Mouse (Mus musculus): Measurements from ENCODE around the gene Sned1.
A peak's percentile ranks its signal among the peaks of the same experiment; 100 is the strongest.
"Not testable (repeated sequence)": the region's sequence is repeated elsewhere in the genome, so short reads cannot be mapped to it uniquely, and the experiment has no call there.

Gene Sned1

DNA sequence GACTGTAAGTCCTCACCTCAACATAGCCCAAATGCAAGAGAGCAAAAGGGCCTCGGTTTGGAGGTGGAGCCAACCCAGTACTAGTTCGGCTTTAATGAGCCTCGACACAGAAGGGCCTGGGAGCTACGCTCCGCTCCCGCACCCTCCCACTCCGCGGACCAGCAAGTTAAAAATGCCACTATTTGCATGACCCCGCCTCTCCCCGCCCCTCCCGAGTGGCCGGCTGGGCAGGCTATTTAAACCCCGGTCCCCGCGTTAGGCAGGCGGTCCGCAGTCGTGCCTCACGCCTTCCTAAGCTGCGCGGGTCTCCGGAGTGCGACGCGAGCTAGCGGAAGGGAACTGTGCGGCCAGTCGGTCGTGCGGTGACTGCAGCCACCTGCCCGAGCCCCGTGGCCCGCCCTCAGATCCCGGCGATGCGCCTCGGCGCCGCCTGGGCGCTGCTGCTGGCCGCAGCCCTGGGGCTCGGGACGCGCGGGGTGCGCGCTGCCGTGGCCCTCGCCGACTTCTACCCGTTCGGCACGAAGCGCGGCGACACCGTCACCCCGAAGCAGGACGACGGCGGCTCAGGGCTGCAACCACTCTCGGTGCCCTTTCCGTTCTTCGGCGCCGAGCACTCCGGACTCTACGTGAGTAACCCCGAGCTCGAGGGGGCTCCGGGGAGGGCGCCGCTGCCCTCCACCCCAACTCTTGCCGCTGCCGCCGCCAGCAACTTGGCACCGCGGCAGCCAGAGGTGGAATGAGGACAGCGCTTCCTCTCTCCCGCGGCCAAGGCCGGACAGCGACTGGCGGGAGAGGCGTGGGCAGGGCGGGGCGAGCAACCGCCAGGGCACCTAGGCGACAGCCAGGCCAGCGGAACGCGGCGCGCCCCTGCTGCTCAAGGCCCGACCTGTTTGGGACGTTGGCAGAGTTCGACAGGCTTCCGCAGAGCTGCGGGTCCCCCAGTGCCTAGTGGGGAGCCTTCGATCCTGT, at the start of gene Sned1:
TSS of gene Sned1 (plus strand) at position 266 of the 969 bp plus-strand sequence.
- peak; percentile 70 to 75 for DNase-seq (ENCODE audit: low spot score in 2 of 2)

DNA sequence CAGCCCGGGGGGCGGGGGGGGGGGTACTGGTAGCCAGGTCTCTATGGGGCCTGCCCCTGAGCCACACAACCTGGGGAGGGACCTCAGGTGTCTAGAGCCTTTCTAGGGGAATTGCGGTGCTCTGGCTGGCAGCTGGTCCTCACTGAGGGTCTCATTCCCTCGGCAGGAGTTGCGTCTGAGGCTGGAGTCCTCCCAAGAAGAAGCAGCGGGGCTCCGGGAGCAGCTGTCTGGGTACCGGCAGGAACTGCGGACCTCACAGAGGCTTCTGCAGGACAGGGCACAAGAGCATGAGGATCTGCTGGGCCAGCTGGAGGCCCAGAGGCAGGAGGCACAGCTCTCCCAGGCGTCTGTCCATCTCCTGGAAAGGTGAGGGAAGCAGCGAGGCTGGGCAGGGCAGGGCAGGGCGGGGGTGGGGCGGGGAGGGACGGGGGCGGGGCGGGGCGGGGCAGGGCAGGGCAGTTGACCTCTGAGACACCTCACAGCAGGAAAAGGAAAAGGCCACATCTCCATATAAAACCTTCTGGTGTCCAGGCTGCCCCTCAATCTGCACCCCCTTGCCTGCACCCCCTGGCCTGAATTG, 44.8 kb upstream of the Sned1 start:
- DNase-seq (ENCODE audit: low spot score in 2 of 2) = no peak

DNA sequence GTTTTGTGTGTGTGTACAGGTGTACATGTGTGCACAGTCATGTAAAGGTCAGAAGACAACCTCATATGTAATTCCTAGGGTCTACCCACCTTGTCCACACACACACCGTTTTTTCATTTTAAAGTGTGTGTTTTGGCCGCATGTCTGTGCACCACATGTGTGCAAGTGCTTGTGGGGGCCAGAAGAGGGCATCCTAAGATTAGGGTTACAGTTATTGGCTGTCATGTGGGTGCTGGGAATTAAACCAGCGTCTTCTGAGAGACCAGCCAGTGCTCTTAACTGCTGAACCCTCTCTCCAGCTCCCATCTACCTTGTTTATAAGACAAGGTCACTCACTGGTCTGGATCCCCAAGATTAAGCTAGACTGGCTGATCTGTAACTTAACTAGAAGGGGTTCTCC, 40.7 kb upstream of the Sned1 start:
- DNase-seq (ENCODE audit: low spot score in 2 of 2) = no peak

DNA sequence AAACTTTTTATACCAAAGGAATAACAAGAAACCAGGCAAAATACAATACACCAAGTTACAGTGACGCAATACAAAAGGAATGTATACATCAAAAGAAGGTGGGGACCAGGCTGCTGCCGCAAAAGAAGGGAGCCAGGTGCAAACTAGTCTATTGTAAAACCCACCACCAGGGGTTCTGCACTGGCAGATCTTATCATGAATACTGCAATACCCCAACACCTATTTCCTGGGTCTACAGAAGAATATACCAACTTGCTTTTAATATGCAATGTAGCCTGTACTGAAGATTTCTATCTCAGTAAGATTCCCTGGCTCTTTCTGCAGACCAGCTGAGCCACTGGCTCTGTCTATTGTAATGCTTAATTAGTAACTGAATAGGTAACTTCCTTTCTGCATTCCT, 38.2 kb upstream of the Sned1 start:
- not testable (repeated sequence) for DNase-seq (ENCODE audit: low spot score in 2 of 2)

DNA sequence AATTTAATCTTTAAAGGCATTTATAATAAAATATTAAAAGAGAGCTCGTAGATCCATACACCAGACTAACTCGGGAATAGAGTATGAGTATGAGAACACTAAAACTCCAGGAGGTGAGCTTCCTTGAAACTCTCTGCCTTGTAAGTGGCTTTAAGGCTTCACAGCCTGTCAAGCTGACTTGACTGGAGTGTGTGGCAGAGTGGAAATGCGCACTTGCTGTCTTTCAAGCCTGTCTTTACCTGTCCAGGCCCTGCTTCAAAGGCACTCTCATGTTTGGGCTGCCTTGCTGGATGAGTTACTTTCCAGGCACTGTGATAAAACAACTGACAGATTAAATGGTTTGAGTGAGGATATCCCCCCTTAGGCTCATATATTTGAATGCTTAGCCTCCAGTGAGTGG, 37.7 kb upstream of the Sned1 start:
- DNase-seq (ENCODE audit: low spot score in 2 of 2) = no peak

DNA sequence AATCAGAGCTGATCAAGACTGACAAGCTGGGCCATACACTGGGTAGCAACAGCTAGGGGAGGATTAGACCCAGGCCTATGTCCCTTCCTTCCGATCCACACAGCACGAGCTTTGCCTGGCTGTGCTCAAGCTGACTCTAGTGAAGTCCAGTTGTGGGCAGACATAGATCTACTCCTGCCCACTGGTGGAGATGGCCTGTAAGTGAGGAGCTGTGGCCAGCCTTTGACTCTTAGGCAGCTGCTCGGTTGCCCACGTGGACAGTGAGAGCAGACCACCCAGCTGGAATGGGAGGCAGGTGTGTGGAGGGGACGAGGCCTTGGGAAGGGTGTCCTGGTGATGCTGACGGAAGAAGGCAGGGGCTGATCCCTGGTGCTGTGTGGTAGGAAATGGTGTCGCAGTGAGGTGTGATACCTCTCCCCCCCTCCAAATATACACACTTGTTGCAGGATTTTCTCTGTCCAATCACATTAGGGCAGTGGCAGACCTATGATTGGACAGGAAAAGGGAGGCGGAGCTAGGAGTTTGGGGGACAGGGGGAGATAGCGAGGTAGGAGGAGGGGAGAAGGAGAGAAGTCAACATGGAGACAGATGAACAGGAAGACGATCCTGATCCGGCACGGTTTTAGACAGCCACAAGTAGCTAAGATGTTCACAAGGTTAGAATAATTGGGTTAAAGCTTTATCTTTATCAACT, 29.2 kb upstream of the Sned1 start:
- DNase-seq (ENCODE audit: low spot score in 2 of 2) = no peak

DNA sequence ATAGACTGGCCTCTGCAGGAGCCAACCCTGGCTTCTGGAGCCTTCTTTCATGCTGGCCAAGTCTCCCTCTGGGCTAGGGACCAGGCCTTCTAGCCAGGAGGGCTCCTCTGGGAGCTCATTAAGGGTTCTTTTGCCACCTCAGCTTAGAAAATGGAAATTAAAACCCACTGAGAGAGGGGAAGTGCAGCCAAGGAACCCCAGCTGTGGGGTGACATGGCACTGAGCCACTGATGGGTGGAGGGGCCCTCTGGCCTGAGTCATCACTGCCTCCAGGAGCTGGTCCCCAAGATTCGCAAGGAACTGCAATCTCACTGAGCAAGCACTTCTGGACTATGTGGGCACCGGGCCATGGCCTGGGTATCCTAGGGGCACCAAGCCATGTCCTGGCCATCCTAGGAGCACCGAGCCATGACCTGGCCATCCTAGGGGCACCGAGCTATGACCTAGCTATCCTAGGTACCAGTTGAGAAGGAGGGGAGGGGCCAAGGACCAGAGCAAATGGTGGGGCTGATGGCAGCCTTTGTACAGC, 28.0 kb upstream of the Sned1 start:
- DNase-seq (ENCODE audit: low spot score in 2 of 2) = no peak

DNA sequence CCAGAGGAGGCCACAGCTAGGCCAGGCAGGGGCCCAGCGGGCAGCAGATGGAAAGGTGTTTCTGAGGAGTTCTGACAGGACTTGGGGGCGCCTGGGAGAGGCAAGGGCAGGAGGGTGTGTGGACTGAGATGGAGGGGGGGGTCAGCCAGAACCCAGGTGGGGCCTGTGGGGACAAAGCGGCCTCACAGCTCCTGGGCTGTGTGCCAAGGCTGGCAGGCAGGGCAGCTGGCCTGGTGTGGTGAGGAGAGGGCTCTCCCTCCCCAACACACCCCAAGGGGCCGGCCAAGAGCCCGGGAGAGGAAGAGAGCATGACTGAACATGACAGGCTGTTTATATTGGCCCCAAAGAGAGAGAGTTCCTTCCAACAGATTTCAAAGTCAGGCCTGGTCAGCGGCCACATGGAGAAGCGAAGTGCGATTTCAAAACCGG, 25.4 kb upstream of the Sned1 start:
- DNase-seq (ENCODE audit: low spot score in 2 of 2) = no peak

DNA sequence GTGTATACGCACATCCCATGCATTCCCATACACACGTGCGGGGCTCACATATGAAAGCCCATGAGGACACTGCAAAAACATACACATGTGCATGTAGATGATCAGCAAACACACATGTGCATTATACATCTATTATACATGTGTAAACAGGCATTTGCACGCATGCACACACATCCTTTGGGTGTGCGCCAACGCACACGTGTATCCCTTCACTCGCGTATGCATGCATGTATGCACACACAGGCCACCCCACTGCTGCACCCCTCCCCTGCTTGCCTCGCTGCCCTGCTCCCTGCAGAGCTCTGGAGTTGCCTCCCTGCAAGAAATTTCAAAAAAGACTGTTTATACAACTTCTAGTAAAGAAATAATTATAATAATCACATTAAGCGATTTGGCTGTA, 24.6 kb upstream of the Sned1 start:
- no peak for DNase-seq (ENCODE audit: low spot score in 2 of 2)

DNA sequence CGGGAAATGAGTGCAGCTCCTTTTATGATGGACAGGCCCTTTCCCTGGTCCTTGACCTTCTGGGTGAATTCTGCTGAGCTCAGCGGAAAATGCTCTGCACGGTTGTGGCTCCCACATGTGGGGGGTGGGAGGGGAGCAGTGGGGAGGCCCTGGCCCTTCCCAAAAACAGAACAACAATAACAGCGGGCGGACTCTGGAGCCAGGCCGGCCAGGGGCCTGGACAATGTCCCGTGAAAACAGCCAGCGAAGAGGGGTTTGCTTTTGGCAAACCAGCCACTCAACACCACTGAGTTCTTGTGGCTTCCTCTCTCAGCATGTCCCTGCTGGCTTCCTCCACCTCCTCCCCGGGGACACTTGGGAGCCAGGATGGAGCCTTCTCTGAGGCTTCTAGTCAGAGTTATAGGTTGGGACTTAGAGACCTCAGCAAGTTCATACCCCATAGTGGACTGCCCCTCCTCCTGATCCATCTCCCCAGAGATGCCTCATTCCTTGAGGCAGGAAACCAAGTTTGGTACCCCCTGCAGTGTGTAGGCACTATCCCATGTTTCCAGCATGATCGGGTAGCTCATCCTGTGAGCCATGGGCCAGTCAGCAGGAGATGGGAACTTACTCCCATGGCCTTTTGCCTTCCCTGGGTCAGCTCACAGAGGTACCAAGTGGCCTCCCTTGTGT, 24.0 kb upstream of the Sned1 start:
- DNase-seq (ENCODE audit: low spot score in 2 of 2) = no peak

DNA sequence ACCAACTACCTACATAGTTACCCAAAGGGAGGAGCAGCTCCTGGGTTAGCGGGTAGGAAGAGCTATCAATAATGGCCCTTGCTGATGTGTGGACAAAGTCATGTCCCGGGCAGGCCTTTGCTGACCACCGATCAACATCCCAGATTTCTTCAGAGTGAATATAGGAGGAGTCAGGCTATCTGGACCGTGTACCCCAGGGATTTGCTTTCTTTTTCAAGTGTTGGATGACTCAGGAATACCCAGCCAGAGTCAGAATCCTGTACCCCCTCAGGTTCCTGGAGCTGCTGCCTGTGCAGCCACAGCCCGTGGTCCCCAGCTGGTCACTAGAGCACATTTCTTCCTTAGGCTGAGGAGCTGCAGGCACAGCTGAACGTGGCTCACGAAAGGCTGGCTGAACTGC, 23.2 kb upstream of the Sned1 start:
- DNase-seq (ENCODE audit: low spot score in 2 of 2) = no peak

DNA sequence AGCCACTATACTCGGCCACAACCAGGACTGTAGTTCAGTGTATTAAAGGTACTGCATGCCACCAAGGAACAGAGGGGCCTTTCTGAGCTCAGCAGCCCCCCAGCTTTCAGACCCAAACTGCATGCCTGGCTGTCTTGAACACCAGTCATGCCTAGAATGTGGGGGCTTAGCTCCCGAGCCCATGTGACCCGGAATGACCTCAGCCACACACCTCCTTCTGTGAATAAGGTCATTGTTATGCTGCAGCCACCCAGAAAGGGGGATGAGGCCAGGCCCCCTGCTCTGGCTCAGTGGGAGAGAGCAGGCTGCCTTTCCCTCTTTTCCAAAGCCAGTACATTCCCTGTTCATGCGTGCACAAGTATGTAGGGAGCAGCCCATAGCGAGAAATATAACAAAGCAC, 21.0 kb upstream of the Sned1 start:
- no peak for DNase-seq (ENCODE audit: low spot score in 2 of 2)

DNA sequence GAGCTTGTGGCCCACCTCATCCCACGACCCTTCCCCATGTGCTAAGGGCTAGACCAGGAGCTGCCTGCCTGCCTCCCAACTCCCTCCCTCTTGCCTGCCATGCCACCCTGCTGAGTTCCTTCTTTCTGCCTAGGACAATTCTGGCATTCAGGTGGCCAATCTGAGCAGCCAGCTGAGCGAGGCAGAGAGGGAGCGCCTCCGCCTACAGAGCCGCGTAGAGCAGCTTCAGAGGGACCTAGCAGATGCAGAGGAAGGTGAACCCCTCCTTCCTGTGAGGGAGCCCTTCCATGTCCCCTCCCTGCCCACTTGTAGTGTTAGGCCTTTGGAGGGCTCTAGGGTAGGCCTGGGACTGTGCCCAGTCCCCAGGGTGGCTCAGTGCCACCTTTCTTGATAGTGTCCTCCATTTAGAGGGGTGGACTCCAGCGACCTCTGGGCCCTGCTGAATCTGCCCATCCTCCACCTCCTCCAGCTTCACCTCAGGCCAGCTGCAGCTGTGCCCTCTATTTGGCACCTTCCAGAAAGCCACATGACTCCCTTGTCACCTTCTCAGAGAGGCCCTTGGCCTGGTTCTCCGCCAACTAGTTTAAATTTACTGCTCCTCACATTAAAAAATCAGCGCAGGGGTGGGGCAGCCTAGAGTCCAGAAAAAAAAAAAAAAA, 18.7 kb upstream of the Sned1 start:
- DNase-seq (ENCODE audit: low spot score in 2 of 2) = no peak

DNA sequence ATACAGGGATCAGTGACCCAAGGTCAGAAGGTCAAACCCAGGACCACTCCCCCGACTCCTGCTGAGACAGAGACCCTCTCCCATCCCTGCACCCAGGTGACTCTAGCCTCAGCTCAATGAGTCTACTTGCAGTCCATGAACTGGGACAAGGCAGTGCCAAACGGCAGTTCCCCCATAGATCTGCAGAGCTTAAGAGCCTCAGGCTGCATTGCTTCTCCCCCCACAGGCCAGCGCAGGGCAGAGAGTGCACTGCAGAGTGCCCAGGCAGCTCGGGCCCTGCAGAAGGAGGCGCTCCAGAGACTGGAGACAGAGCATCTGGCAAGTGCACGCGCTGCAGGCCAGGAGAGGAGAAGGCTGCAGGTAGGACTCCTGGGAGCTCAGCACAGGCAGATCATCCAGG, 18.1 kb upstream of the Sned1 start:
- DNase-seq (ENCODE audit: low spot score in 2 of 2) = no peak

DNA sequence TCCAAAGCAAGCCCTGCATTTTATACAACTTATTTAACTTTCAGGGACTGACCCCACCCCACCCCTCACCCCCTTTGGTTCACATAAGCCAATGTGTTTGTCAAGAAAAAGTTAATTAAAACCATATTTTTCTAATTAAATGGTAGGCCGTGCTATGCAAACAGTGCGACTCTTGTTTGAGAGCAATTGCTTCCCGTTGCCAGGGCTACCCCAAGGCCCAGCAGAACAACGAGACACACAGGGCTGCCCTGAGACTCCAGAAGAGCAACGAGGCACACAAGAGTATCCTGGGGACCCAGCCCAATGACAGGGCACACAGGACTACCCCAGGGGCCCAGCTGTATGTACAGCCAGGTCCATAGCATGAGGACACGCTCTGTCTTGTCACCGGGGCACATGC, 14.9 kb upstream of the Sned1 start:
- no peak for DNase-seq (ENCODE audit: low spot score in 2 of 2)

DNA sequence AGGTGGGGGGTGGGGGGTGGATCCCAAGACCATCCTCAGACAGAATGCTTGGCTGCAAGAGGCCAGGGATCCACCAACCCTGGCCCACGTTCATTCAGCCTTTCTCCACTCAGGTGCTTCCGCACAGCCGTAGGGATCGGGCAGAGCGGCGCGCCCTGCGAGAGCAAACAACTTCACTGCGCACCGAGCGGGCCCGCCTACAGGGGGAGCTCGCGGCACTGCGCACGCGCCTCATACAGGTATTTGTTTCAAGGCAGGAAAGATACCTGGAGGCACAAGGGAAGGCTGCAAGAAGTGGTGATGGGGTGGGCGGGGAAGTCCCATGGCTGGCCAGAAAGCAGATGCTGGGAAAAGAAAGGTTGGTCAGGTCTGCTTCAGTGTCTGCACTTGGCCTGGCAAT, 11.7 kb upstream of the Sned1 start:
- peak; percentile 47 to 81 for DNase-seq (ENCODE audit: low spot score in 2 of 2)

DNA sequence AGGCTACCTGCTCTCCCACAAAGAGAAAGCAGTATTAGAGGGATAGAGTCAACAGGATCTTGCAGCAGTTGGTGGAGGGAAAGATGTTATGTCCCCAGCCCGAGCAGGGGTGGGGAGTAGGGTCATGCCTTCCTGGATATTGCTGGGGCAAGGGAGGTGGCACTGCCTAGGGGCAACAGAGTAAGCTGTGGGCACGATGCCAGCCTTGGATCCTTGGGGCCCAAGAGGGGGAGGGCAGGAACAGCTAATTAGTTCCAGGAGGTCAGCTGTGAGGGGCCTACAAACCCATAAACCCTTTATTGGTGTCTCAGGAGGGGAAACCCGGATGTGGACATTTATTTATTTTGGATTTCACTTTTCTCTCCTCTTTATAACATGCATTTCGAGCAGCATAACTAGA, 10.4 kb upstream of the Sned1 start:
- no peak for DNase-seq (ENCODE audit: low spot score in 2 of 2)

DNA sequence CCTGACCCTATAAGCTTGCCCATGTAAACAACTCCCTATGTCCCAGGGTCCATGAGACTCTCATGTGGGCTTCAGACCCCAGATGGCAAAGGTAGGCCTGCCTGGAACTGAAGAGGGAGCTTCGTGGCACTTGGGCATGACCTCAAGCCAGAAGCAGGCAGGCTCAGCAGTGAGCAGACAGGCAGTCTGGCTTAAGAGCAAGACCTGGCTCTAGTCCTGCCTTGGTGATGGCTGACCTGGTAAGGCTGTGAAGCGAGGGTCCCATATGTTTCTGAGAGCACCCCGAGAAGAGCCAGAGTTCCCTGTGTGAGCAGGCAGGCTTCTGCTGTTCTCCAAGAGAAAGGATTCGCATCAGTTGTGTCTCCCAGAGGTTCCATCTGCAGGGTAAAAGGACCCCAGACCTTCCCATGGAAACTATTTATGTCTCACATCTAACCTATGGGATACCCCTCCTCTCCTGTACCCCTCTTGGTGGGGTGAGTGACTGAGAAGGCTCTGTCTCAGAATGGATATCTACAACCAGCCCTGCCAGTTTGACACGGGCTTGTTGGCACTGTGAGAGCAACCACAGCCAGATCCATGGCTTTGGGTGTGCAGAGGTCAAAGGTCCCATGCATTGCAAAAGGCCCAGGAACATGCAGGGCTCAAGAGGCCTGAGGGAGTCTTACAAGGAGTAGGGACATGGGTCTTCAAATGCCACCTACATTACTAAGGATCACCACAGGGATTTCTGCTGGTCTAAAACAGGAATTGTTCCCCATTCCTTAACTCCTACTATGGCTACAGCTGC, 9.7 kb upstream of the Sned1 start:
- DNase-seq (ENCODE audit: low spot score in 2 of 2) = no peak

DNA sequence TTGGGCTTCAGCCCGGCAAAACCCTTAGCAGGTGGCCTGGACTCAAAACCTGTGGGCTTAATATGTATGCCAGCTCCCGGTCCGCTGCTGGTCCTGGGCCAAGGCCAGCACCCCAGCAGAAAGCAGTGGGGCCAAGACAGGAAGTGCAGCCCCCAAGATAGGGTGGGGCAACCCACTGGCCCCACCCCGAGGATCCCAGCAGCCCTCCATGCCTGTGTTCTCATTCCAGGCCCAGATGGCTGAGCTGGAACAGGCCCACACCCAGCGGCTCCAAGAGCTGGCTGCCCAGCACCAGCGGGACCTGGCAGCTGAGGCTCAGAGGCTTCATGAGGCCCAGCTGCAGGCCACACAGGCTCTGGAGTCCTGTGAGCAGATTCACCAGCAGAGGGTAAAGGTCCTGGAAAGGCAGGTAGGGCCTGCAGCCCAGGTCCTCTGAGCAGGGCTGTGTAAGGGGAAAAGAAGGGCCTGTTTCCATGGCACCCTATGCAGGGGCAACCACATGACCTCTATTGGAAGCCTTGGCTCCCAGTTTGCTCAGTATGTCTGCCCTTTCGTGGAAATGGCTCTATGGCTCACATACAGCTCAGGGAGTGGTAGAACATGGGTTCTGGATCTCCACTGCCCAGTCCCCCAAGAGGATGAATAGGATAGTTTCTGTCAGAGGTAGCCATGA, 8.2 kb upstream of the Sned1 start:
- no peak for DNase-seq (ENCODE audit: low spot score in 2 of 2)

DNA sequence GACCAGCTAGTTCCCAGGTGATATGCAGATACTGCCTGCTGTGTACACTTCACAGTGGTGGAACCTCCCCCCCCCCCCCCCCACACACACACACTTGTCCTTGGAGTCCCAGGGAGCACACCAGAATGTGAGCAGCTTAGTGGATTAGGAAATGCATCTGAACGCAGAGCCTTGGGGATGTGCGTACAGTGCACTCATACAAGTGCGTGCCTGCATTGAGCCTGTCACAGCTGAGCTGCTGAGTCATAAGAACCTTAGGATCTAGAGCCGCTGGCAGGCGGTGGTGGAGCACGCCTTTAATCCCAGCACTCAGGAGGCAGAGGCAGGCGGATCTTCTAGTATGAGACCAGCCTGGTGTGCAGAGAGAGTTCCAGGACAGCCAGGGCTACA, 7.7 kb upstream of the Sned1 start:
- DNase-seq (ENCODE audit: low spot score in 2 of 2) = no peak
